Mouse (Mus musculus) cerebellum, adult 2 months (tissue): ENCODE data around the gene Metrn. TPM values are rescaled to one million over a fixed set of nuclear protein-coding genes. Genes with fewer than 3 reads are reported as not detected.
A peak's percentile ranks its signal among the peaks of the same experiment; 100 is the strongest.
"Not testable (repeated sequence)": the region's sequence is repeated elsewhere in the genome, so short reads cannot be mapped to it uniquely, and the experiment has no call there.

Experiments
- DNase-seq, 2 experiments: peaks; one replicate each; pipeline ENCODE4 v3.0.0; 2021
- H3K27ac ChIP-seq: fragments of 200-500 bp; 2 replicates; pipeline ENCODE4 v1.5.1; 2012; ENCODE audit warnings: low read length, control low read depth, inconsistent platforms; ENCODE audit not compliant: insufficient read depth
- H3K27me3 ChIP-seq: fragments of 200-500 bp; 2 replicates; pipeline ENCODE4 v1.6.1; 2012; ENCODE audit warnings: inconsistent platforms, mild to moderate bottlenecking, low read length, moderate library complexity; ENCODE audit not compliant: control insufficient read depth, insufficient read depth
- H3K4me1 ChIP-seq: fragments of 200-500 bp; 2 replicates; pipeline ENCODE4 v1.6.1; 2011; ENCODE audit warnings: low read length; ENCODE audit not compliant: control insufficient read depth, insufficient read depth
- H3K4me3 ChIP-seq: fragments of 200-500 bp; replicated peaks from 2 replicates; pipeline ENCODE3; 2011; ENCODE audit warnings: mild to moderate bottlenecking, low read depth, low read length, control low read depth; ENCODE audit not compliant: insufficient read depth
- CTCF ChIP-seq: fragments of 200-500 bp; IDR thresholded peaks from 2 replicates; pipeline ENCODE4 v1.5.1; 2011; ENCODE audit warnings: low read depth, mild to moderate bottlenecking, control low read depth, low read length, moderate library complexity, borderline replicate concordance; ENCODE audit not compliant: insufficient read depth
- POLR2A ChIP-seq: fragments of 200-500 bp; IDR thresholded peaks from 2 replicates; pipeline ENCODE4 v1.6.1; 2011; ENCODE audit warnings: low read length, control low read depth, borderline replicate concordance; ENCODE audit not compliant: insufficient read depth
- WGBS: fragments of 180-500 bp; shearing (Covaris S2); methylation state at CpG from one replicate; pipeline ENCODE4 v1.1.7; 2018; 5-methylcytosine and 5-hydroxymethylcytosine counted together
- polyA plus RNA-seq: library from polyadenylated mRNA; depleted of rRNA; stranded (reverse); fragments of >200 nt; gene quantifications from 2 replicates; pipeline ENCODE4 v1.2.3, GENCODE M21; 2012

The Metrn gene
- polyA plus RNA-seq, 1 experiment = 534 TPM

GRCm38 (mm10) chr17:25818851-25819780 lies 22.2 kb upstream of the Metrn start:
- TF ChIP-seq CTCF (no peak), POLR2A (no peak)
- peaks cover 24% of the 10 kb centered on the region for H3K4me1 ChIP-seq
- no peaks in the 10 kb centered on the region for H3K27me3 ChIP-seq
- H3K4me3 ChIP-seq = no peak overlapping the region
- H3K27ac ChIP-seq = no peak overlapping the region
- WGBS = 28% methylated on average over 46 of the region's 46 CpGs
- peak in 1 of 2 experiments; percentile 44 for DNase-seq

GRCm38 (mm10) chr17:25817662-25818061 lies 20.7 kb upstream of the Metrn start:
- H3K4me3 ChIP-seq = no peak overlapping the region
- TF ChIP-seq POLR2A (no peak), CTCF (no peak)
- 74% methylated on average over 11 of the region's 11 CpGs for WGBS
- DNase-seq = no peak
- H3K4me1 ChIP-seq = peaks cover 26% of the 10 kb centered on the region
- no peak overlapping the region for H3K27ac ChIP-seq
- H3K27me3 ChIP-seq = no peaks in the 10 kb centered on the region

GRCm38 (mm10) chr17:25813471-25813870 lies 16.5 kb upstream of the Metrn start:
- peak; percentile 76 to 77 for DNase-seq
- peak overlapping the region; percentile 36 for H3K27ac ChIP-seq

GRCm38 (mm10) chr17:25810890-25811289 lies 14.0 kb upstream of the Metrn start:
- DNase-seq = peak in 1 of 2 experiments; percentile 36
- H3K27me3 ChIP-seq = no peaks in the 10 kb centered on the region
- peaks cover 34% of the 10 kb centered on the region for H3K4me1 ChIP-seq
- WGBS = 30% methylated on average over 4 of the region's 4 CpGs
- TF ChIP-seq POLR2A (no peak), CTCF (no peak)
- peak overlapping the region; percentile 77 for H3K4me3 ChIP-seq
- H3K27ac ChIP-seq = peak overlapping the region; percentile 95

More at GRCm38 (mm10) chr17:25813471-25813870, 16.5 kb upstream of the Metrn start:
- Histone ChIP-seq H3K27me3 (no peaks in the 10 kb centered on the region), H3K4me1 (peaks cover 44% of the 10 kb centered on the region), H3K4me3 (peak overlapping the region; percentile 27)
- TF ChIP-seq CTCF = peak; percentile 52; the same call in 1 of the 2 replicates
- no peak for TF ChIP-seq POLR2A
- 0% methylated on average over 20 of the region's 20 CpGs for WGBS

- TF ChIP-seq POLR2A (0 out of 2 replicates have a peak, but pooled peaks have one; percentile 11), CTCF (no peak)
- Histone ChIP-seq H3K4me1 (peaks cover 28% of the 10 kb centered on the region), H3K4me3 (peak overlapping the region; percentile 77), H3K27me3 (no peaks in the 10 kb centered on the region), H3K27ac (peak overlapping the region; percentile 95)
- DNase-seq = peak; percentile 83 to 85
- 3% methylated on average over 25 of the region's 25 CpGs for WGBS
Measured at GRCm38 (mm10) chr17:25809606-25810340, 12.8 kb upstream of the Metrn start.

GRCm38 (mm10) chr17:25808789-25809605 lies 12.1 kb upstream of the Metrn start, which contains the start of gene Fbxl16:
TSS of gene Fbxl16 (plus strand) at chr17:25809085.
- no peaks in the 10 kb centered on the region for H3K27me3 ChIP-seq
- H3K4me3 ChIP-seq = peak within 1 kb of the TSS; percentile 77
- peak within 1 kb of the TSS; percentile 95 for H3K27ac ChIP-seq
- H3K4me1 ChIP-seq = peaks cover 22% of the 10 kb centered on the region
- under 1% methylated on average over 95 of the region's 100 CpGs for WGBS
- TF ChIP-seq POLR2A (peak; percentile 95), CTCF (peak; percentile 21; the same call in 1 of the 2 replicates)
- peak; percentile 97 to 98 for DNase-seq

GRCm38 (mm10) chr17:25808028-25808427 lies 11.1 kb upstream of the Metrn start:
- H3K27ac ChIP-seq = peak overlapping the region; percentile 72
- H3K4me1 ChIP-seq = peaks cover 20% of the 10 kb centered on the region
- WGBS = 15% methylated on average over 5 of the region's 5 CpGs
- H3K4me3 ChIP-seq = peak overlapping the region; percentile 68
- no peak for TF ChIP-seq POLR2A
- peak in 1 of 2 experiments; percentile 40 for DNase-seq
- no peaks in the 10 kb centered on the region for H3K27me3 ChIP-seq

- 46% methylated on average over 2 of the region's 2 CpGs for WGBS
- H3K4me1 ChIP-seq = peaks cover 16% of the 10 kb centered on the region
- not testable (repeated sequence) for H3K4me3 ChIP-seq, H3K27ac ChIP-seq, H3K27me3 ChIP-seq
- peak in 1 of 2 experiments; percentile 27 for DNase-seq
Measured at GRCm38 (mm10) chr17:25807452-25807851, 10.5 kb upstream of the Metrn start.
